ENCODE assay signal across 8 mouse cellular contexts in genomic region chr9:44336093-44336406, GRCm38 (mm10). TPM values are rescaled to one million over a fixed set of nuclear protein-coding genes. Genes with fewer than 3 reads are reported as not detected.
DNase-seq lines count a peak whose midpoint lies in the region; ATAC-seq and TF ChIP-seq lines count a peak whose summit lies in the region.

No protein-coding gene starts in this region.

- ATAC-seq in lung, embryonic 15.5 days (ENCODE audit: borderline replicate concordance, extremely low read depth, low FRiP score, low TSS enrichment), result no peak
- no peak for ATAC-seq in embryonic facial prominence, embryonic 14.5 days (ENCODE audit: low read depth)
- ATAC-seq in intestine, postnatal 0 days, result no peak
- no peak for ATAC-seq in neural tube, embryonic 13.5 days (ENCODE audit: low read depth)

- no peak for DNase-seq in lung, postnatal 14 days
- no peak for DNase-seq in embryonic facial prominence, embryonic 14.5 days (ENCODE audit: low spot score)
- DNase-seq in frontal cortex, postnatal 10 days (ENCODE audit: low spot score in 2 of 2), result no peak
- DNase-seq in cerebellum, adult 11-12 months, result no peak
- no peak for DNase-seq in adrenal gland, postnatal 25 days

- 1% methylated on average over 5 of the region's 5 CpGs for WGBS in lung, embryonic 15.5 days
- under 1% methylated on average over 5 of the region's 5 CpGs for WGBS in embryonic facial prominence, embryonic 14.5 days
- 2% methylated on average over 5 of the region's 5 CpGs for WGBS in intestine, postnatal 0 days
- 2% methylated on average over 5 of the region's 5 CpGs for WGBS in neural tube, embryonic 13.5 days

- H3K9me3 ChIP-seq in lung, embryonic 15.5 days, result no peaks in the 10 kb centered on the region
- H3K9me3 ChIP-seq in embryonic facial prominence, embryonic 14.5 days (ENCODE audit: control insufficient read depth, low read length), result no peaks in the 10 kb centered on the region
- no peaks in the 10 kb centered on the region for H3K9me3 ChIP-seq in intestine, postnatal 0 days (ENCODE audit: control insufficient read depth)
- no peaks in the 10 kb centered on the region for H3K9me3 ChIP-seq in neural tube, embryonic 13.5 days

- no peaks in the 10 kb centered on the region for H3K27me3 ChIP-seq in lung, embryonic 15.5 days
- H3K27me3 ChIP-seq in embryonic facial prominence, embryonic 14.5 days (replicated peaks; ENCODE audit: control insufficient read depth, insufficient read depth, low read length), result no peaks in the 10 kb centered on the region
- H3K27me3 ChIP-seq in intestine, postnatal 0 days (replicated peaks; ENCODE audit: control insufficient read depth, insufficient read depth, low read length), result no peaks in the 10 kb centered on the region
- H3K27me3 ChIP-seq in neural tube, embryonic 13.5 days, result no peaks in the 10 kb centered on the region

- no peak for TF ChIP-seq CTCF in intestine, postnatal 0 days (IDR thresholded peaks at IDR 0.05; ENCODE audit: low read depth)

- H3K27ac ChIP-seq in lung, embryonic 15.5 days, result peak overlapping the region; percentile 99
- H3K27ac ChIP-seq in embryonic facial prominence, embryonic 14.5 days (replicated peaks; ENCODE audit: low read depth, low read length), result peak overlapping the region; percentile 94
- H3K27ac ChIP-seq in intestine, postnatal 0 days (ENCODE audit: low read depth, low read length), result no peak overlapping the region
- H3K27ac ChIP-seq in neural tube, embryonic 13.5 days (replicated peaks), result peak overlapping the region; percentile 95

- H3K4me2 ChIP-seq in lung, embryonic 15.5 days, result peak overlapping the region; percentile 67
- peak overlapping the region; percentile 85 for H3K4me2 ChIP-seq in embryonic facial prominence, embryonic 14.5 days (ENCODE audit: low read depth, low read length)
- H3K4me2 ChIP-seq in intestine, postnatal 0 days (replicated peaks; ENCODE audit: low read depth), result peak overlapping the region; percentile 93
- H3K4me2 ChIP-seq in neural tube, embryonic 13.5 days, result peak overlapping the region; percentile 72

- peaks cover 57% of the 10 kb centered on the region for H3K36me3 ChIP-seq in lung, embryonic 15.5 days
- peaks cover 61% of the 10 kb centered on the region for H3K36me3 ChIP-seq in embryonic facial prominence, embryonic 14.5 days (ENCODE audit: control insufficient read depth, insufficient read depth, low read length)
- peaks cover 37% of the 10 kb centered on the region for H3K36me3 ChIP-seq in intestine, postnatal 0 days (ENCODE audit: control insufficient read depth, insufficient read depth)
- peaks cover 53% of the 10 kb centered on the region for H3K36me3 ChIP-seq in neural tube, embryonic 13.5 days

- H3K4me1 ChIP-seq in lung, embryonic 15.5 days, result peaks cover 18% of the 10 kb centered on the region
- peaks cover 12% of the 10 kb centered on the region for H3K4me1 ChIP-seq in embryonic facial prominence, embryonic 14.5 days (ENCODE audit: control insufficient read depth, insufficient read depth, low read length)
- no peaks in the 10 kb centered on the region for H3K4me1 ChIP-seq in intestine, postnatal 0 days (replicated peaks; ENCODE audit: control insufficient read depth, insufficient read depth, low read length)
- peaks cover 27% of the 10 kb centered on the region for H3K4me1 ChIP-seq in neural tube, embryonic 13.5 days (replicated peaks)

- peak overlapping the region; percentile 98 for H3K9ac ChIP-seq in lung, embryonic 15.5 days
- peak overlapping the region; percentile 96 for H3K9ac ChIP-seq in embryonic facial prominence, embryonic 14.5 days (ENCODE audit: low read depth, low read length)
- peak overlapping the region; percentile 87 for H3K9ac ChIP-seq in intestine, postnatal 0 days (ENCODE audit: low read depth, low read length)
- H3K9ac ChIP-seq in neural tube, embryonic 13.5 days, result peak overlapping the region; percentile 91

- peak overlapping the region; percentile 75 for H3K4me3 ChIP-seq in lung, embryonic 15.5 days
- H3K4me3 ChIP-seq in embryonic facial prominence, embryonic 14.5 days (ENCODE audit: low read depth, low read length), result peak overlapping the region; percentile 90
- H3K4me3 ChIP-seq in intestine, postnatal 0 days (ENCODE audit: low read depth, low read length), result peak overlapping the region; percentile 67
- peak overlapping the region; percentile 93 for H3K4me3 ChIP-seq in neural tube, embryonic 13.5 days

RNA-seq across cellular contexts. Expression of gene H2afx, which starts 1.6 kb away (rescaled TPM):
- 357 and 365 TPM in 2 replicates for polyA plus RNA-seq in lung, embryonic 15.5 days (2015; fragmentation: Nextera tagmentation; extraction: Ambion mirVana)
- 202 and 227 TPM in 2 replicates for polyA plus RNA-seq in embryonic facial prominence, embryonic 14.5 days (2014; fragmentation: Nextera tagmentation; extraction: Ambion mirVana)
- polyA plus RNA-seq in intestine, postnatal 0 days (2015; fragmentation: Nextera tagmentation; extraction: Ambion mirVana), result 84.5 and 89.1 TPM in 2 replicates
- 131 TPM in 2 replicates for polyA plus RNA-seq in neural tube, embryonic 13.5 days (2015; fragmentation: Nextera tagmentation; extraction: Ambion mirVana)
- total RNA-seq in adrenal gland, postnatal 25 days (2021), result 56.5 and 65.2 TPM in 2 replicates

RNA-seq across cellular contexts. Expression of gene Hmbs, which starts 8.0 kb away (rescaled TPM):
- polyA plus RNA-seq in lung, embryonic 15.5 days (2015; fragmentation: Nextera tagmentation; extraction: Ambion mirVana), result 123 and 135 TPM in 2 replicates
- 98.5 and 99.9 TPM in 2 replicates for polyA plus RNA-seq in embryonic facial prominence, embryonic 14.5 days (2014; fragmentation: Nextera tagmentation; extraction: Ambion mirVana)
- 60.1 and 60.7 TPM in 2 replicates for polyA plus RNA-seq in intestine, postnatal 0 days (2015; fragmentation: Nextera tagmentation; extraction: Ambion mirVana)
- 58.2 and 59.4 TPM in 2 replicates for polyA plus RNA-seq in neural tube, embryonic 13.5 days (2015; fragmentation: Nextera tagmentation; extraction: Ambion mirVana)
- total RNA-seq in adrenal gland, postnatal 25 days (2021), result 81.2 and 102 TPM in 2 replicates

RNA-seq across cellular contexts. Expression of gene Dpagt1, which starts 10.2 kb away (rescaled TPM):
- 33.5 and 36.5 TPM in 2 replicates for polyA plus RNA-seq in lung, embryonic 15.5 days (2015; fragmentation: Nextera tagmentation; extraction: Ambion mirVana)
- 34.3 and 34.9 TPM in 2 replicates for polyA plus RNA-seq in embryonic facial prominence, embryonic 14.5 days (2014; fragmentation: Nextera tagmentation; extraction: Ambion mirVana)
- 23.6 and 25.3 TPM in 2 replicates for polyA plus RNA-seq in intestine, postnatal 0 days (2015; fragmentation: Nextera tagmentation; extraction: Ambion mirVana)
- polyA plus RNA-seq in neural tube, embryonic 13.5 days (2015; fragmentation: Nextera tagmentation; extraction: Ambion mirVana), result 37.3 and 41.2 TPM in 2 replicates
- total RNA-seq in adrenal gland, postnatal 25 days (2021), result 34.3 and 34.5 TPM in 2 replicates

RNA-seq across cellular contexts. Expression of gene C2cd2l, which starts 16.0 kb away (rescaled TPM):
- 6.8 and 8.5 TPM in 2 replicates for polyA plus RNA-seq in lung, embryonic 15.5 days (2015; fragmentation: Nextera tagmentation; extraction: Ambion mirVana)
- 7.3 and 9.5 TPM in 2 replicates for polyA plus RNA-seq in embryonic facial prominence, embryonic 14.5 days (2014; fragmentation: Nextera tagmentation; extraction: Ambion mirVana)
- 42.4 TPM in 2 replicates for polyA plus RNA-seq in intestine, postnatal 0 days (2015; fragmentation: Nextera tagmentation; extraction: Ambion mirVana)
- 22.9 and 28.7 TPM in 2 replicates for polyA plus RNA-seq in neural tube, embryonic 13.5 days (2015; fragmentation: Nextera tagmentation; extraction: Ambion mirVana)
- total RNA-seq in adrenal gland, postnatal 25 days (2021), result 43.3 and 48.8 TPM in 2 replicates

RNA-seq across cellular contexts. Expression of gene Vps11, which starts 25.4 kb away (rescaled TPM):
- 27.9 and 29.8 TPM in 2 replicates for polyA plus RNA-seq in lung, embryonic 15.5 days (2015; fragmentation: Nextera tagmentation; extraction: Ambion mirVana)
- 24.5 and 25.8 TPM in 2 replicates for polyA plus RNA-seq in embryonic facial prominence, embryonic 14.5 days (2014; fragmentation: Nextera tagmentation; extraction: Ambion mirVana)
- 27.2 and 27.4 TPM in 2 replicates for polyA plus RNA-seq in intestine, postnatal 0 days (2015; fragmentation: Nextera tagmentation; extraction: Ambion mirVana)
- polyA plus RNA-seq in neural tube, embryonic 13.5 days (2015; fragmentation: Nextera tagmentation; extraction: Ambion mirVana), result 36.5 and 39.2 TPM in 2 replicates
- total RNA-seq in adrenal gland, postnatal 25 days (2021), result 52.4 and 74.6 TPM in 2 replicates
